7 mouse cellular contexts compared by ENCODE assay signal in genomic region chr1:134494428-134495215, GRCm38 (mm10). TPM values are rescaled to one million over a fixed set of nuclear protein-coding genes. Genes with fewer than 3 reads are reported as not detected.
DNase-seq lines count a peak whose midpoint lies in the region; ATAC-seq lines count a peak whose summit lies in the region.

Rabif (plus strand) TSS chr1:134494648.

- peak within 1 kb of the TSS; percentile 69 for H3K9ac ChIP-seq in midbrain, embryonic 13.5 days (replicated peaks)

- H3K9me3 ChIP-seq in embryonic facial prominence, embryonic 10.5 days, result no peaks in the 10 kb centered on the region
- H3K9me3 ChIP-seq in limb, embryonic 10.5 days (replicated peaks), result no peaks in the 10 kb centered on the region
- H3K9me3 ChIP-seq in midbrain, embryonic 13.5 days, result no peaks in the 10 kb centered on the region

- H3K27me3 ChIP-seq in embryonic facial prominence, embryonic 10.5 days (replicated peaks; ENCODE audit: low read depth, poor library complexity, severe bottlenecking), result no peaks in the 10 kb centered on the region
- H3K27me3 ChIP-seq in limb, embryonic 10.5 days (ENCODE audit: low read depth, poor library complexity, severe bottlenecking), result no peaks in the 10 kb centered on the region
- no peaks in the 10 kb centered on the region for H3K27me3 ChIP-seq in midbrain, embryonic 13.5 days

- peak; percentile 98 for ATAC-seq in granulocyte monocyte progenitor cell, adult 5-6 weeks (replicated peaks; ENCODE audit: poor library complexity, severe bottlenecking)
- peak; percentile 99 for ATAC-seq in midbrain, embryonic 13.5 days

- H3K27ac ChIP-seq in embryonic facial prominence, embryonic 10.5 days (replicated peaks), result peak within 1 kb of the TSS; percentile 88
- H3K27ac ChIP-seq in limb, embryonic 10.5 days, result peak within 1 kb of the TSS; percentile 92
- peak within 1 kb of the TSS; percentile 89 for H3K27ac ChIP-seq in midbrain, embryonic 13.5 days

- peaks cover 17% of the 10 kb centered on the region for H3K4me1 ChIP-seq in embryonic facial prominence, embryonic 10.5 days
- peaks cover 19% of the 10 kb centered on the region for H3K4me1 ChIP-seq in limb, embryonic 10.5 days
- peaks cover 18% of the 10 kb centered on the region for H3K4me1 ChIP-seq in midbrain, embryonic 13.5 days (replicated peaks)

- H3K4me2 ChIP-seq in midbrain, embryonic 13.5 days (replicated peaks), result peak within 1 kb of the TSS; percentile 69

- peak; percentile 99 for DNase-seq in adrenal gland, postnatal 10 days
- peak; percentile 99 for DNase-seq in embryonic facial prominence, embryonic 10.5 days (ENCODE audit: low spot score)
- peak; percentile 99 for DNase-seq in kidney, adult 11 months
- peak; percentile 99 for DNase-seq in limb, embryonic 10.5 days (ENCODE audit: low spot score)
- DNase-seq in spleen, adult 12 weeks (ENCODE audit: low spot score), result peak; percentile 95

- peaks cover 26% of the 10 kb centered on the region for H3K36me3 ChIP-seq in embryonic facial prominence, embryonic 10.5 days (replicated peaks)
- H3K36me3 ChIP-seq in limb, embryonic 10.5 days, result peaks cover 32% of the 10 kb centered on the region
- peaks cover 13% of the 10 kb centered on the region for H3K36me3 ChIP-seq in midbrain, embryonic 13.5 days

- WGBS in embryonic facial prominence, embryonic 10.5 days, result under 1% methylated on average over 58 of the region's 58 CpGs
- WGBS in limb, embryonic 10.5 days, result under 1% methylated on average over 58 of the region's 58 CpGs
- under 1% methylated on average over 58 of the region's 58 CpGs for WGBS in midbrain, embryonic 13.5 days

- H3K4me3 ChIP-seq in embryonic facial prominence, embryonic 10.5 days, result peak within 1 kb of the TSS; percentile 82
- peak within 1 kb of the TSS; percentile 80 for H3K4me3 ChIP-seq in limb, embryonic 10.5 days
- peak within 1 kb of the TSS; percentile 75 for H3K4me3 ChIP-seq in midbrain, embryonic 13.5 days (replicated peaks)

RNA-seq across cellular contexts. Expression of gene Rabif, which starts in this region (rescaled TPM):
- total RNA-seq in adrenal gland, postnatal 10 days (2021), result 10 to 100 TPM; 22.6 to 26.6 TPM
- 40.9 and 41.8 TPM in 2 replicates for polyA plus RNA-seq in embryonic facial prominence, embryonic 10.5 days (2016; fragmentation: Nextera tagmentation; extraction: Ambion mirVana)
- total RNA-seq in granulocyte monocyte progenitor cell, adult 5-6 weeks (2014; fragmentation: Nextera tagmentation), result 14.1 and 18.1 TPM in 2 replicates
- total RNA-seq in granulocyte monocyte progenitor cell, adult 5-6 weeks (2017), result 13.3 and 15.0 TPM in 2 replicates
- polyA plus RNA-seq in limb, embryonic 10.5 days (2016; fragmentation: Nextera tagmentation; extraction: Ambion mirVana), result 36.6 and 38.2 TPM in 2 replicates
- polyA plus RNA-seq in midbrain, embryonic 13.5 days (2015; fragmentation: Nextera tagmentation; extraction: Ambion mirVana), result 54.9 and 59.4 TPM in 2 replicates

Comparison
In these comparisons a context has a peak if more than half of its experiments do, and no peak if none do; other contexts are left out.
1. Peak in every context shown above with its lines: DNase-seq, ATAC-seq, H3K4me3 ChIP-seq and H3K27ac ChIP-seq.